Comparison of ENCODE assay signal across 12 mouse cellular contexts in genomic region chr17:84075081-84075938, GRCm38 (mm10).
DNase-seq lines count a peak whose midpoint lies in the region; ATAC-seq and TF ChIP-seq lines count a peak whose summit lies in the region.
"Had no signal": no experiment of that assay in that cellular context is flagged by ENCODE, and none has a peak within 500 bp of the region (broad histone marks: within the 10 kb centered on the region; RNA-seq: fewer than 3 reads in every experiment).

No protein-coding gene starts in this region.

- peak overlapping the region; percentile 75; the same call in 1 of the 2 replicates for H3K27ac ChIP-seq in limb, embryonic 15.5 days
- H3K27ac ChIP-seq in limb, embryonic 10.5 days = no peak overlapping the region
- H3K27ac ChIP-seq in bone marrow macrophage, adult 2 months (ENCODE audit: insufficient read depth, low read depth, low read length) = peak overlapping the region; percentile 94; the same call in 1 of the 2 replicates
- H3K27ac ChIP-seq: liver, embryonic 14.5 days; midbrain, embryonic 12.5 days; neural tube, embryonic 12.5 days had no signal

- H3K4me1 ChIP-seq in limb, embryonic 15.5 days = peaks cover 40% of the 10 kb centered on the region
- peaks cover 6% of the 10 kb centered on the region for H3K4me1 ChIP-seq in limb, embryonic 10.5 days
- H3K4me1 ChIP-seq in bone marrow macrophage, adult 2 months (ENCODE audit: control insufficient read depth, insufficient read depth, low read length) = peaks cover 50% of the 10 kb centered on the region
- H3K4me1 ChIP-seq: midbrain, embryonic 12.5 days; neural tube, embryonic 12.5 days had no signal

- no peak overlapping the region for H3K4me3 ChIP-seq in limb, embryonic 15.5 days
- H3K4me3 ChIP-seq in limb, embryonic 10.5 days = no peak overlapping the region
- no peak overlapping the region for H3K4me3 ChIP-seq in bone marrow macrophage, adult 2 months (ENCODE audit: insufficient read depth, low read length)
- H3K4me3 ChIP-seq: midbrain, embryonic 12.5 days; neural tube, embryonic 12.5 days had no signal

- ATAC-seq in limb, embryonic 15.5 days (ENCODE audit: insufficient number of reproducible peaks, low FRiP score, low TSS enrichment, low read depth) = no peak
- ATAC-seq: forebrain, embryonic 16.5 days had no signal

- no peak overlapping the region for H3K9ac ChIP-seq in limb, embryonic 15.5 days
- H3K9ac ChIP-seq: liver, embryonic 14.5 days; midbrain, embryonic 12.5 days; neural tube, embryonic 12.5 days had no signal

- no peak overlapping the region for H3K4me2 ChIP-seq in limb, embryonic 15.5 days
- H3K4me2 ChIP-seq: midbrain, embryonic 12.5 days; neural tube, embryonic 12.5 days had no signal

- no peaks in the 10 kb centered on the region for H3K36me3 ChIP-seq in limb, embryonic 15.5 days
- H3K36me3 ChIP-seq in limb, embryonic 10.5 days = no peaks in the 10 kb centered on the region
- H3K36me3 ChIP-seq: midbrain, embryonic 12.5 days; neural tube, embryonic 12.5 days had no signal

- no peak for TF ChIP-seq POLR2A in bone marrow macrophage, adult 2 months (IDR thresholded peaks at IDR 0.05; ENCODE audit: borderline replicate concordance, low read depth, low read length)

- DNase-seq in limb, embryonic 10.5 days (ENCODE audit: low spot score) = no peak
- DNase-seq in Muller cell, postnatal 12 days (ENCODE audit: inconsistent ontology term) = peak; percentile 86
- peak; percentile 60 for DNase-seq in kidney, postnatal 10 days
- no peak for DNase-seq in ovary, postnatal 10 days (ENCODE audit: low spot score)
- no peak for DNase-seq in gastrocnemius, postnatal 4 days (ENCODE audit: low spot score in 2 of 2)
- DNase-seq: cerebellum, adult 8-10 months had no signal

- 60% methylated on average over 3 of the region's 3 CpGs for WGBS in limb, embryonic 15.5 days
- WGBS in limb, embryonic 10.5 days = 87% methylated on average over 3 of the region's 3 CpGs

- H3K9me3 ChIP-seq in limb, embryonic 15.5 days = no peaks in the 10 kb centered on the region
- H3K9me3 ChIP-seq in limb, embryonic 10.5 days (replicated peaks) = no peaks in the 10 kb centered on the region
- H3K9me3 ChIP-seq: midbrain, embryonic 12.5 days; neural tube, embryonic 12.5 days had no signal

- H3K27me3 ChIP-seq in limb, embryonic 15.5 days = no peaks in the 10 kb centered on the region
- no peaks in the 10 kb centered on the region for H3K27me3 ChIP-seq in limb, embryonic 10.5 days (ENCODE audit: low read depth, poor library complexity, severe bottlenecking)
- H3K27me3 ChIP-seq: midbrain, embryonic 12.5 days; neural tube, embryonic 12.5 days had no signal

- no peak for TF ChIP-seq CTCF in bone marrow macrophage, adult 2 months (IDR thresholded peaks at IDR 0.05; ENCODE audit: low read depth, low read length)

Comparison
In these comparisons a context has a peak if more than half of its experiments do, and no peak if none do; other contexts are left out.
1. DNase-seq: peak in Muller cell, postnatal 12 days (single experiment) and kidney, postnatal 10 days (single experiment); none in limb, embryonic 10.5 days (single experiment), ovary, postnatal 10 days (single experiment) and gastrocnemius, postnatal 4 days (0 of 2).